Mouse (Mus musculus) liver, postnatal 0 days (tissue): ENCODE measurements around the gene Cul7. TPM values are rescaled to one million over a fixed set of nuclear protein-coding genes. Genes with fewer than 3 reads are reported as not detected.

Source experiments
- ATAC-seq: fragments of 200-750 bp; cut with Nextera tagmentation; 2 replicates; pipeline ENCODE4 v1.8.0; 2017; ENCODE audit warnings: mild to moderate bottlenecking, moderate library complexity
- DNase-seq: peaks from one replicate; pipeline ENCODE4 v3.0.0-alpha.2; 2016
- H3K27ac ChIP-seq: fragments of 300-500 bp; sonication (generic); 2 replicates; pipeline ENCODE4 v1.5.1; 2014; ENCODE audit warnings: antibody characterized with exemption, moderate library complexity, mild to moderate bottlenecking, low read depth
- H3K27me3 ChIP-seq: fragments of 300-500 bp; sonication (generic); 2 replicates; pipeline ENCODE4 v1.6.1; 2014; ENCODE audit warnings: low read length, control low read depth, mixed read lengths; ENCODE audit not compliant: insufficient read depth
- H3K36me3 ChIP-seq: fragments of 300-500 bp; sonication (generic); replicated peaks from 2 replicates; pipeline ENCODE4 v1.6.1; 2014; ENCODE audit warnings: mild to moderate bottlenecking, control low read depth, low read length, moderate library complexity, mixed read lengths; ENCODE audit not compliant: insufficient read depth
- H3K4me1 ChIP-seq: fragments of 300-500 bp; sonication (generic); 2 replicates; pipeline ENCODE4 v1.6.1; 2014; ENCODE audit warnings: antibody characterized with exemption, mild to moderate bottlenecking, control low read depth; ENCODE audit not compliant: insufficient read depth
- H3K4me2 ChIP-seq: fragments of 300-500 bp; sonication (generic); 2 replicates; pipeline ENCODE4 v1.6.1; 2014; ENCODE audit warnings: low read depth, mild to moderate bottlenecking, low read length, moderate library complexity, mixed read lengths
- H3K4me3 ChIP-seq: fragments of 300-500 bp; sonication (generic); 2 replicates; pipeline ENCODE4 v1.5.1; 2014; ENCODE audit warnings: low read depth, low read length
- H3K9ac ChIP-seq: fragments of 300-500 bp; sonication (generic); replicated peaks from 2 replicates; pipeline ENCODE4 v1.6.1; 2014; ENCODE audit warnings: mild to moderate bottlenecking, moderate library complexity
- H3K9me3 ChIP-seq: fragments of 300-500 bp; sonication (generic); 2 replicates; pipeline ENCODE4 v1.6.1; 2016; ENCODE audit warnings: mild to moderate bottlenecking, control low read depth, low read length, mixed read lengths
- CTCF ChIP-seq: sonication (generic); IDR thresholded peaks from 2 replicates; pipeline ENCODE4 v1.5.1; 2016; ENCODE audit warnings: antibody characterized with exemption, low read depth
- EP300 ChIP-seq: IDR thresholded peaks from 2 replicates; pipeline ENCODE4 v1.6.1; 2016; ENCODE audit warnings: antibody characterized with exemption, low read depth, mild to moderate bottlenecking
- WGBS: fragments of 180-500 bp; shearing (Covaris S2); extraction: QIAGEN DNeasy Blood & Tissue Kit; methylation state at CpG from one replicate; pipeline ENCODE4 v1.1.7; 2014; ENCODE audit not compliant: insufficient replicate concordance; 5-methylcytosine and 5-hydroxymethylcytosine counted together
- polyA plus RNA-seq: library from polyadenylated mRNA; unstranded; fragments of >200 nt; fragmentation: Nextera tagmentation; extraction: Ambion mirVana; gene quantifications from 2 replicates; pipeline ENCODE4 v1.2.1, GENCODE M21; 2015

The Cul7 gene
- polyA plus RNA-seq, 1 experiment from 2014 or later, result 6.2 TPM

DNA sequence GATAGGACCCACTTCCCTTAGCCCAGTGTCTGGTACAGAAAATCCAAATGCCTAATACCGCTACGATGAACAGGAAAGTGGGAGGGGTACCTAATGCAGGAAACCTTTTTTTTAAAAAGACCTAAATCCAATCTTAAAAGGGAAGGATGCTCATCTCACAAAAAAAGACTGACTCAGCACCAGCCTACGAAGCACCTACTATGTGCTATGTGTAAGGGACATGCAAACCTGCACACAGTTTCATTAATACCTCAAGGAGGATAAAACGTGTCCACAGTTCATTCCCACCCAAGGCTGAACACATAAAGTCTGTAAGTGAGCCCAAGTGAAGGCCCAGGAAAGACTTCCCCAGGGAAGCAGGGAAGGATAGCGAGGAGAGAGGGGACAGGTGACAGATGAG lies 52.4 kb downstream of the Cul7 start:
- TF ChIP-seq CTCF (no peak), EP300 (no peak)
- Histone ChIP-seq H3K9me3 (no peaks in the 10 kb centered on the region), H3K4me3 (no peak overlapping the region), H3K9ac (no peak overlapping the region), H3K27ac (no peak overlapping the region), H3K27me3 (no peaks in the 10 kb centered on the region), H3K4me2 (no peak overlapping the region), H3K36me3 (peaks cover 7% of the 10 kb centered on the region), H3K4me1 (peaks cover 21% of the 10 kb centered on the region)
- DNase-seq, result no peak
- ATAC-seq, result no peak
- 83% methylated on average over 5 of the region's 5 CpGs for WGBS

DNA sequence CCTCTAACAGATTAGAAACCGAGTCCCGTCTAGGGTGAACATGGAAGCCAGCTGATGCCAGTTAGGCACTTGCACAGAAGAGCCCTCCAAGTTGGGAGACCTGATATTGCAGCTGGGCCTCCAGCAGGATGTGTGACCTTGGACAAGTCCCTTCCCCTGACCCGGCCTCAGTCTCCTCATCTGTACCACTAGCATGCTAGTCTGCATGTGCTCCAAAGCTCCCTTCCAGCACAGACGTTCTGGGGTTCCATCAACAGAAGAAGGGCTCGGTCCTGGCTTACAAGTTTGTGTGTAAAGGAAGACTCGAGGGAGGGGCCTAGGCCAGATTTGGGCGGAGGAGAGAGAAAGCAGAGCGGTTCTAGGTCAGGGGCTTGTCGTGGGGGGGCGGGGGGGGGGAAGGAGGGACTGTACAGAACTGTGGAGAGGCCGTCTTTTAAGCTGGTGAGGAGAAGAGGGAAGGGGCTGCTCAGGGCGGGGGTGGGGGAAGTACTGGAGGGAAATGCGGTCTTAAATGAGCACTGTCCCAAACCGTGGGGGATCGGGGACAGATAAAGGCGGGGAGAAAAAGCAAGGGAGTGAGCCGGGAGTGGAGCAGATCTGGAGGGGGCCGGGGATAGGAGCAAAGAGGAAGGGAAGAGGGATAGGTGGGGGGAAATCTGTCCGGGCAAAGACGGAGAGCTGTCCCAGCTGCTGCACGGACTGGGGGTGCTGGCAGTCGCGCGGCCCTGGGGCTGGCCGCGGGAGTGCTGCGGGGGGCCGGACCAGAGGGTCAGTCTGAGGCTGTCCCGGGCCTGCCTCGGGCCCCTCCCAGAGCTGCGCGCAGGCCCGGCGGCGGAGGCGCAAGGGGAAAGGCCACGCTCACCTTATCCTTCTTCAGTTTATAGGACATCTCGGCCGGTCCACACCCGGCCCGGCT lies 54.1 kb downstream of the Cul7 start:
- peak overlapping the region; percentile 96 for H3K4me2 ChIP-seq
- ATAC-seq (peak; percentile 66), DNase-seq (no peak)
- H3K36me3 ChIP-seq, result no peaks in the 10 kb centered on the region; the same call in none of the 2 replicates
- peaks cover 21% of the 10 kb centered on the region for H3K4me1 ChIP-seq
- no peak for TF ChIP-seq CTCF
- TF ChIP-seq EP300, result no peak
- H3K9ac ChIP-seq, result peak overlapping the region; percentile 94
- H3K9me3 ChIP-seq, result no peaks in the 10 kb centered on the region
- peak overlapping the region; percentile 85 for H3K27ac ChIP-seq
- peak overlapping the region; percentile 96 for H3K4me3 ChIP-seq
- 5% methylated on average over 33 of the region's 41 CpGs for WGBS
- no peaks in the 10 kb centered on the region for H3K27me3 ChIP-seq

DNA sequence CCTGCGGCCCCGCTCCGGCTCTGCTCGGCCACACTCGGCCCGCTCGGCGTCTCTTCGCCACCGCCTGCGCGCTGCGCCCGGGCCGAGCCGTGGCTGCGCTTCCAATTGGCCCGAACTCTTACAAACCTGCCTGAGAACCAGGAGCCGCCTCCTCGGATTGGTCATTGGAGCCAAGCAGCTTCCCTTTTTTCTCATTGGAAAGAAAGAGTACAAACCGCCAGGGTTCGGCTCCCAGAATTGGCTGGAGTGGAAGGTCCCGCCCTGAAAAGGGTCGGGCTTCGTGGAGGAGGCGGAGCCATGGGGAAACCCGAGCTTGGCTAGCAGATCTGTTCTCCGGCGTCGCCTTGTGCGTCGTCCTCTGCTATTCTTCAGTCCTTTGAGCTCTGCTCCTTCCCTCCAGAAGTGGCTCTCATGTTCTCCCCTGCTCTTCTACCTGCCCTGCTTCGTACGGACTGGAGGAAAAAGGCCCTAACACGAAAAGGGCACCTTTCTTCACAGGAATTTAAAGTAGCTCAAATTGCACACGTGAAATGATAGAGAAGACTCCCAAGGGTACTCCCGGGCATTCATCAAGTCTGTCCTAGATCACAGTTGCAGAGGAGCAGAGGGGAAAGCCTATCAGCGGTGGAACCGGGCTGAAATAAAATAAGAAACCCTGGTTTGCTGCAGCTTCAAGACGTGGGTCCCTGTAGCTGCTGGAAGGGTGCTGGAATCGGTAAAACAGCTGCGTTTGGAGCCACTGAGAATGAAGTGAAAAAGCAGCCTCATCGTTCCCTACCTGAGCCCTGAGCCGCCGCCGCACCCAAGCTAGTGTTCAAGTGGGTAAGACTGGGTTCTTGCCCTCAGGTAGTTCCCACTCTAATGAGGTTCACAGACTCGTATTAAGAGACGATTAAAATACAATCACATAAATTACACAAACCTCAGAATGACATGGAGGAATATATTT lies 55.0 kb downstream of the Cul7 start, which contains the start of gene Ppp2r5d:
Gene Ppp2r5d, minus strand, starts transcription at position 225 of the 949 bp plus-strand sequence.
- ATAC-seq (peak; percentile 97), DNase-seq (peak; percentile 96)
- H3K9ac ChIP-seq, result peak within 1 kb of the TSS; percentile 94
- no peaks in the 10 kb centered on the region for H3K27me3 ChIP-seq
- peaks cover 21% of the 10 kb centered on the region for H3K4me1 ChIP-seq
- WGBS, result under 1% methylated on average over 48 of the region's 48 CpGs
- peak within 1 kb of the TSS; percentile 85 for H3K27ac ChIP-seq
- no peaks in the 10 kb centered on the region for H3K9me3 ChIP-seq
- no peak for TF ChIP-seq EP300
- no peak for TF ChIP-seq CTCF
- no peaks in the 10 kb centered on the region; the same call in 1 of the 2 replicates for H3K36me3 ChIP-seq
- peak within 1 kb of the TSS; percentile 96 for H3K4me3 ChIP-seq
- peak within 1 kb of the TSS; percentile 96 for H3K4me2 ChIP-seq

- 87% methylated on average over 14 of the region's 14 CpGs for WGBS
- TF ChIP-seq CTCF (no peak), EP300 (no peak)
These were observed 56.4 kb downstream of the Cul7 start for GRCm38 (mm10) chr17:46706375-46707089.

DNA sequence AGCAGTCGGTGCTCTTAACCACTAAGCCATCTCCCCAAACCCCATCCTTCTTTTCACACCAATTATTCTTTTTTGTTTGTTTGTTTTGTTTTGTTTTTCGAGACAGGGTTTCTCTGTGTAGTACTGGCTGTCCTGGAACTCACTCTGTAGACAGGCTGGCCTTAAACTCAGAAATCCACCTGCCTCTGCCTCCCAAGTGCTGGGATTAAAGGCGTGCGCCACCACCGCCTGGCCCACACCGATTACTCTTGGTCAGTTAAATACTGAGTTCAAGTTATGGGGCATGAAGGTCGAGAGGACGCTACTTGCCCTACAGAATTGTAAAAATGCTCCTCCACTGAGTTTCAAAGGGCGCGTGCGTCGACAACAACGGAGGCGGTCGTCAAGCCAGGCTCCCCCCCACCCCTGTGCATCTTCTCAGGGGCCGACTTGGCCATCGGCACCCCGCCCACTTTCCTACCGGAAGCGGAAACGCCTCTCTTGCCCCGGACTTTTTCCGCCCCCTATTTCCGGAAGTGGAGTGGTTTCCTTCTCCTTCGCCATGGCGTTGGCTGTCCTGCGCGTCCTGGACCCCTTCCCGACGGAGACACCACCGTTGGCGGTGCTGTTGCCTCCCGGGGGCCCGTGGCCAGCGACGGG lies 60.9 kb downstream of the Cul7 start, which contains the start of gene Pex6:
Gene Pex6, plus strand, starts transcription at position 505 of the 639 bp plus-strand sequence.
- no peaks in the 10 kb centered on the region for H3K27me3 ChIP-seq
- H3K4me2 ChIP-seq, result peak within 1 kb of the TSS; percentile 75
- DNase-seq, result peak; percentile 93
- peak within 1 kb of the TSS; percentile 98 for H3K9ac ChIP-seq
- peak; percentile 89 for ATAC-seq
- peaks cover 11% of the 10 kb centered on the region for H3K4me1 ChIP-seq
- H3K36me3 ChIP-seq, result peaks cover 16% of the 10 kb centered on the region
- no peaks in the 10 kb centered on the region for H3K9me3 ChIP-seq
- peak; percentile 19; the same call in 1 of the 2 replicates for TF ChIP-seq CTCF
- TF ChIP-seq EP300, result peak; percentile 35; the same call in 1 of the 2 replicates
- 9% methylated on average over 36 of the region's 36 CpGs for WGBS
- H3K27ac ChIP-seq, result peak within 1 kb of the TSS; percentile 89
- H3K4me3 ChIP-seq, result peak within 1 kb of the TSS; percentile 100

More at GRCm38 (mm10) chr17:46706375-46707089, 56.4 kb downstream of the Cul7 start:
- H3K4me2 ChIP-seq, result no peak overlapping the region
- H3K4me1 ChIP-seq, result peaks cover 26% of the 10 kb centered on the region
- H3K9ac ChIP-seq, result no peak overlapping the region
- ATAC-seq (no peak), DNase-seq (no peak)
- no peaks in the 10 kb centered on the region for H3K27me3 ChIP-seq
- H3K36me3 ChIP-seq, result no peaks in the 10 kb centered on the region
- H3K4me3 ChIP-seq, result no peak overlapping the region
- no peaks in the 10 kb centered on the region for H3K9me3 ChIP-seq
- no peak overlapping the region for H3K27ac ChIP-seq
